Mouse (Mus musculus) CD4-positive, CD25-positive, alpha-beta regulatory T cell, adult 2 months (primary cell): ENCODE data around the gene Myo1a.

Experiments
- DNase-seq: peaks from one replicate; pipeline ENCODE4 v3.0.0-alpha.2; 2012; ENCODE audit warnings: low read depth, low spot score

The Myo1a gene

DNA sequence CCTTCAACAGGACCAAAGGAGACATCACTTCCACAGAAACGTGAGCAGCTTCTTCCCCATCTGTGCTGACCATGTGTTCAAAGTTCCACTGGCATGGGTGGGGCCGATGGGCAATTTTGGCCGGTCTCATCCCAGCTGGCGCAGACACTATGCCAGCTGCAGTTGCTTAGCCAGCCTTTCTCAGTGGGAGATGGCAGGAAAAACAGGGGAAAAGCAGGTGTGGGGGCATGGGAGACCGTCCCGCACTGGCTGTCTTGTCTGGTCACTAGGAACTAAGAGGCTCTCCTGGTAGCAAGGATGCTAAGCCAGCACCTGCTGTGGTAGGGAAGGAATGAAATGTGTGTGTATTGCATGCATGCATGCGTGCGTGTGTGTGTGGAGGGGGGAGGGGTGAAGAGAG lies 23.5 kb downstream of the Myo1a start:
- no peak for DNase-seq

DNA sequence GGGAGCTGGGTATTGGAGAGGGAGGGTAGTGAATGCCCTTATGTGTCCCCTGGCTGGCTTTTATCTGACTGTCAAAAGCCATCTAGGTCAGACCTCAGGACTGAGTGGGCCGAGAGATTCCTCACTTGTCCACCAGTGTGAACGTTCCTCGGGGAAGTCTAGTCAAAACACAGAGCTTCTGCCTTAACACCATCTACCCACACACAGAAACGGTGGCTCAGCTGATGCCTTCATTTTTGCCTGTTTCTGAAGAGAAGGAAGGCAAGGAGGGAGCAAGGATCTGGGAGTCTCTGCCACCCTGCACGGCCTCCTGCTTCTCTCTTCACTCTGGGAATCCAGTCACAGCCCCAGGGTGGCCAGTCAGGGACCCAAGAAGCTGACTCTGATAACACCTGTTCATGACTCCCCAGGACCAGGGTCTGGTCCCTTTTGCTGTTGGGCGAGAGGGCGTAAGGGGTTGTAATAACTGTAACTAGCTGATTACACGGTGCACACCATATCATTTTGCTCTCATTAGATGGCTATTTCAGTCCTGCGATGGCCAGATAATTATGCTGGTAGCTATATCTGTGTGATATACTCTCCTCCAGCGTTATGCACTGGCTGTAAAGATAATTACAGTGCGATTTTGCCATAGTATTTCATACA lies 25.4 kb downstream of the Myo1a start:
- DNase-seq, result no peak

DNA sequence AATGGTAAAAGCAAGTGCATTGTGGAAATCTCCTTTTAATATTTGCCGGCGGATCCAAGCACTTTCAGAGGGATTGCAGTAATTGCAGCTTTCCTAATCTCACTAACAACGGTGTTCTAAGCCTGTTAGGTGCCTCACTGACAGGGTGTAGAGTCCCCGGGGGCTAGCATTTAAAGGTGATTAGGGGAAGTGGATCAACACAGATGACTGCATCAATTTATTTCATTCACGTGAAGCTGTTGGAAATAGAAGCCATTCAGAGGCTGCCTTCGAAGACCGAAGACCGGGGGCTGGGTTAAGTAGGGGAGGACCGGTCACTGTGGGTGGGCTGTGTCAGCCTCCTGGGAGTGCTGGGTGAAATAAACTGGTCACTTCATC lies 26.0 kb downstream of the Myo1a start:
- DNase-seq, result no peak

DNA sequence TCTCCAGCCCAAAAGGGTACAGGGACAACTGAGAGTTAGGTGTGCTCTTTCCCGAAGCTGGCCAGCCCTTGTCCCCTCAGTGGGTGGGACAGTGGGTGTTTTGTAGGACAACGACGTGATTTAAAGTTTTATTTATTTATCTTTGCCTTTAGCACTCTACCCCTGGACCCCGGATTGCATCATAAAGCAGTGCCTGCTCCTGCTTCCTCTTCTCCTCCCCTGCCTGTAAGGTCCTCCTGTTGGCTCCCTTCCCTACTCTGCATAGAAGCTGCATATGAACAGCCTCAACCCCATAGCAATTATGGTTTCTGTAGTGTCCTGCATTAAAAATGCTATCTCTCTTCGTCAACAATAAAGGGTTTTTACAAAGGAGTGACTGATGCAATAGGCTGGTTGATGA lies 26.4 kb downstream of the Myo1a start:
- DNase-seq, result no peak

DNA sequence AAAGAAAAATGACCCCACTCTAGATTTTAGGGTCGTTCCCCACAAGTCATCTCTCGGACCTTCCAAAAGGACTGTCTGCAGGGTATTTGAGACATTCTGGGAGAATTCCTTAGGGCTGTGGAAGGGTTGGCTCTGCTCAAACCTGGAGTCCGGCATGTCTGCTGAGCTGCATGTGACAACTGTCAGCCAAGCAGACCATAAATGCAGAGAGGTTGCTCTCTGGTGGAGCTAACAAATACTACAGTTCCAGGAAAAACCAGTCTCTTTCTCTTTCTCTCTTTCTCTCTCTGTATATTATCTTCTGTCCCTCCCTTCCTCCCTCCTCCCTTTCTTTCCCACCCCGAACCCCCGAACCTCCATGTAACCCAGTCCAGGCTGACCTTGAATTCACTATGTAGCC lies 29.5 kb downstream of the Myo1a start:
- peak; percentile 34 for DNase-seq

DNA sequence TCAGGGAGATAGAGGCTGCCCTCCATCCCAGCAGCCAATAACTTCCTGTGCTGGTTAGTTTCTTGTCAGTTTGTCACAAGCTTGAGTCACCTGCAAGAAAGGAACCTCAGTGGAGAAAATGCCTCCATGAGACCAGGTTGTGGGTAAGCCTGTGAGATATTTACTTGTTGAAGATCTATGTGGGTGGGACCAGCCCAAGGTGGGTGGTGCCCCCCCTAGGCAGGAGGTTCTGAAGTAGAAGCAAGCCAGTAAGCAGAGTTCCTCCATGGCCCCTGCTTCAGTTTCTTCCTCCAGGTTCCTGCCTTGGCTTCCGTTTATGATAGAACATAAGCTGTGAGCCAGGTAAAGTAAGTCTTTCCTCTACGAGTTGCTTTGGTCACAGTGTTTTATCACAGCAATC lies 31.3 kb downstream of the Myo1a start:
- no peak for DNase-seq

DNA sequence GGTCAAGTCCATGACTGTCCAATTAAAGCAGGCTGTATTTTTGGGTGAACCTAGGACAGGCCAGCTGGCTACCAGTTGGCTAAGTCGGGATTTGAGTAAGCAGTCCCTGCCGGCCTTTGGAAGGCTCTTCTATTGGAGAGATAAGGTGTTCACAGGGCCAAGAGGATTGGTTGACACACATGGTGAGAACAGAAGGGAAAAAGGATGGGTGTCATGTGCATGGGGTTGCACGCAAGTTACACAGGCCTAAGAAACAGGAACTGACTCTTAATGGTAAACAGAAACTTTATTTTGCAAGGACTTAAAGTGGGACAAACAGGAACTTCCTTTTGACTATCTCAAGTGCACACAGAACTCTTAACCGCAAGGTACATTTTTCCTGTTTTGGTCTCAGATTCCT lies 31.9 kb downstream of the Myo1a start:
- no peak for DNase-seq

DNA sequence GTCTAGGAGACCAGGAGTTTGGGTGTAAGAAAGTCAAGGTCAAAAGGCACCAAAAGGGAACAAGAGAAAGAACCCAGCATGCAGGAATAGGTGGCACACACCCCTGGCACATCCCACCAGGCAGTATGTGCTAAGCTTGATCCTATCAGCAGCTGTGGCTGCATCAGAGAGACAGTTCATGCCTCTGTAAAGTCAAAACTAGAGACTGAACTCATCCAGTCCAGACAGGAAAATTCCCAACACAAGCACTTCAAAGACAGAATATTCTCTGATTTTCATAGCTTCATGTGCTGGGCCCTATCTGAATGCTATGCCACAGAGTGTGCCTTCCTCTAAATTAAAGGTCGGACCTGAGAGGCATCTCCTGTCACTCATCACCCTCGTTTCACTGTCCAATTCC lies 32.6 kb downstream of the Myo1a start:
- no peak for DNase-seq

DNA sequence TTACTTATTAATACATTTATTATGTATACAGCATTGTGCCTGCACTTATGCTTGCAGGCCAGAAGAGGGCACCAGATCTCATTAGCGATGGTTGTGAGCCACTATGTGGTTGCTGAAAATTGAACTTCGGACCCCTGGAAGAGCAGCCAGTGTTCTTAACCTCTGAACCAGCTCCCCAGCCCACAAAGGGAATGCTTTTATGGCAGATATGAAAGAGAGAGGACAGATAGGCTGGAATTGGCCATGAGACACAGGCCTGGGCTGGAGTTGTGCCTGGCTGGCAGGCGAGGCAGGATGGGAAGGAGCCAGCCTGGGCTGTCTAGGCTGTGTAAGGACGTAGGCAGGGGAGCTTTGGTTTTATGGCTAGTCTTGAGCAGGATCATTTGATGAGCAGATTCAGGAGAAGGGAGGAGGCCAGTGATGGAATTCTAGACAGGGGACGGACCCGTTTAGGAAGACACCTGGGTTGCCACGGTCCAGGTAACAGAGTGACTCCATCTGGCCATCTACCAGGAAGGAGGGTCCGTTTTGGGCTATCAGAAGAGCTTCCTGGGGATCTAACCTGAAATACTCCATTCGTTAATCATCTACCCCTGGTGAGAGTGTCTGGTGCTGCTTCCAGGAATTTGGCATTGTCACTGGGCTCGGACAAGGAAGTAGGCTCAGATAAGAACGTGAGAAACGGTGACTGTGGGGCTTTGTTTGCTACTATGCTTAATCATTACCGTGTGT lies 33.3 kb downstream of the Myo1a start:
- peak; percentile 75 for DNase-seq

DNA sequence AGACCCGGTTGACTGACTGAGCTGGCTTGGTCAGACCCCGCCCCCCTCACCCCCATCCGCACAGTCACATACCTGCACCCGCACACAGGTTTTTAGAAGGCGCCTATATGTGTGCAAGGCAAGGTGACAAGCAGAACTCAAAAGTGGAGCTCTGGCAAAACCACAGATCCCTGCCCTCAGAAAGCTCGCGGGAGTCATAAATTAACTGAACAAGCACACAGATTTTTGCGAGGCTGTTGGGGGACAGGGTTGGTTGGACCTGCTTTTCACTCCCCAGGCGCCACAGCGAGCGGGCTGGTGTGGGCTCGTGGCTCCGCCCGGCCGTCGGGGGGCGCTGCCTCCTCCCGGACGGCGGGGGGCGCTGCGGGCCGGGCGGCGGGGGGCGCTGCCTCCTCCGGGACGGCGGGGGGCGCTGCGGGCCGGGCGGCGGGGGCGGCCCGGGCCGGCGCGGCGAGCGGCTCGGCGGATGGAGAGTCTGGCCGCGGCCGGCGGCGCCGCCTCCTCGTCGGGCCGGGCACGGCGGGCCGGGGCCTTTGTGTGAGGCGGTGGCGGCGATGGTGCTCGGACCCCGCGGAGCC lies 34.2 kb downstream of the Myo1a start, which contains the start of gene Zbtb39:
Zbtb39 (plus strand) TSS at position 456 of the 578 bp plus-strand sequence.
- peak; percentile 88 for DNase-seq

DNA sequence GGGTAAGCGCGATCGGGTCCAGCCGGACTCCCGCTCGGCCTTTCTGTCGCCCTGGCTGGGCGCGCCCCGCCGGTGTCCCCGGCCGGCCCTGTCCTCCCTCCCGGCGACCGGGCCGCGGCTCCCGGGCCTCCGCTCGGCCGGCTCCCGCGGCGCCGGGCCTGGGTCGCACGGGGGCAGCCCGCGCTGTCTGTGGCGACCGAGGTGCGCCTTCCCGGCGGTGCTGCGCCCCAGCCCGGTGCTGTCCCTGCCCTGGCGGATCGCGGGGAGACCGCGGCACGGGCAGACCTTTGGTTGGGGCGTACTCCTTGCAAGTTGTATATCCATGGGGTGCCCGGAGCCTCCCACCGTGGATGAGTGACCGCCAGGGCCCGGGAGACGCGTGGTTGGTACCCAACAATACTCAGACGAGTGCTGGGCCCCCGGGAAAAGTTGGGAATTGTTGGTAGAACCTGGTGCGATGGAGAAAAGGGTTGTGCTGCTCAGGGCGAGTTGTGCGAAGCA lies 34.7 kb downstream of the Myo1a start:
- DNase-seq, result peak; percentile 58

DNA sequence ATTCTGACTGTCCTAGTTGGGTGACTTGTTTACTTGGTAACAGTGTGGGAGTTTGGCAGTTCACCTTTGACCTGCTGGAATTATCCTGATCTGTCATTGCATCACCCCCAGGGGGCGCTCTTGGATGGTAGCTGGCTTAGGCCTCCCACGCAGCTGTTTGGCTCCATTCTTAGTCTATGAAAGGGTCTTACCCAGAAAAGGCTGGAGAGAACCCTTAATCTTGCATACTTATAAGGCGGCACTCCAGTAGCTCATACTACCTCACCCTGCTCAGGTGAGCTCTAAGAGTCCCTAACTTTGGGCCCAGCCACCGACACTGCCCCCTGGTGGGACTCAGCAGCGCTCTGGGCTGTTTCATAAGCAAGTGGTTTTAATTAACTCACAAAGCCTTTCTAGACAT lies 39.7 kb downstream of the Myo1a start:
- DNase-seq, result peak; percentile 72

DNA sequence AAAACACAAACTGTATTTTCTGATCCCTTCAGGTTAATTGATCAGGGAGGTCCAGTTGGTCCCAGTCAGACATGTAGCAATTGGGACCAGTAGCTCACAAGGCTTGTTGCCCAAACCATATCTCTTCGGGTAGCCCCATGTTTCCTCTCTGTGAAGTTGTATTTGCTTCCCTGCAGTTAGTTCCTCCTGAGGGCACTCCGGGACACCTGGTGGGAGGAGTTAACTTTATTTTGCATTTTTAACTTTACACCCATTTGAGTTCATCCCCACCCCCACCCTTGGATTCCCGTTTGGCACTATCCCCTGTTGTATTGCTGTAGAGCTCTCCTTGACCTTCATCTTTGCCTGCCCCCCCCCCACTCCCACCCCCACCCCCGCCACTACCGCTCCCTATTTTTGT lies 40.9 kb downstream of the Myo1a start:
- no peak for DNase-seq

DNA sequence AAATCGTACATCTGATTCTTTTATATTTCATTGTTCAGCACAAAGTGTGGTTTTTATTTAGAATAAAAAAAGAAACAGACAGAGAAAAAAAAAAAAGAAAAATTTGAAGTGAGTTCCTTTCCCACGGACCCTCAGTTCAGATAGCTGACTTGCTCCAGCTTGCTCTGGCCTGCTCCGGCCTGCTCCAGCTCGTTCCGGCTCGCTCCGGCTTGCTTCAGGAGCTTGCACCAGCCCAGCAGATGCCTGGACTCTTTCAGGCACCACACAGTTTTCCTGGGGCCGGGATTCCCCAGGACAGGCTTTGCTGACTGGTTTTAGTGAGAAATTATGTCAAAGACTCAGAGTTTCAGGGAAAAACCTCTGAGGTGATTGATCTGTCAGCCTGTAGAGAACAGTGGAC lies 42.3 kb downstream of the Myo1a start:
- no peak for DNase-seq

DNA sequence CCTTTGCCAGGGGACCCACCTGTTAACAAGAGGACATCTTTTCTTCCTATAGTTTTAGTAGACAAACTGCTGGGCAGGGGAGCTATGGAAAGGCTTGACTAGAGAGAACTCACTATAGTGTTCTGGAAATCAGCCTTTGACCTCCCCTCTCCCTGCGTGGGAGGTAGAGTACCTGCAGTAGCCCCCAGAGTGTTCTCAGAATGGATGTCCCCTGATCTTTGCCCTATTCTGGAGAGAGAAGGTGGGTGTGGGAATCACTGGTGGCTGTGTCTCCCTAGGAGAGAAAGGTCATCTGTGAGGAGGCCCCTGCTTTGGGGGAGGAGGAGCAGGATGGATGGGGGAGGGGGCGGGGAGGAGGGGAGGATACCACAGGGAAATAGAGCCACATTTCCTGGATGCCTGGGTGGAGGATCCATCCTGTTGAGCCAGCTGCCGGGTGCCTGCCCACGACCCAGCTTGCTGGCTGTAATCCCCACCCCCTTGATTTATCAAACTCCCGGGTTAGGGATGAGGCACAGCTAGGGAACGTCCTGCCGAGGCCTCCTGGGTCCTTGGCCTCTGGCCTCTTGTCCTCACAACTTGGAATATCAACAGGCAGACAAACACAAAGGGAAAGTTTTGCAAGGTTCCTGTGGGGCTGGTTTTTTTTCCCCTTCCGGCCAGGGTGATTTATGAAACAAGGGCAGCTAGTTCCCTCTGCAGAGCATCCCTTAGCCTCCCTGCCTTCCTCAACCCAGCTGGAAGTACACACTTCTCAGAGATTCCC lies 44.1 kb downstream of the Myo1a start:
- no peak for DNase-seq

DNA sequence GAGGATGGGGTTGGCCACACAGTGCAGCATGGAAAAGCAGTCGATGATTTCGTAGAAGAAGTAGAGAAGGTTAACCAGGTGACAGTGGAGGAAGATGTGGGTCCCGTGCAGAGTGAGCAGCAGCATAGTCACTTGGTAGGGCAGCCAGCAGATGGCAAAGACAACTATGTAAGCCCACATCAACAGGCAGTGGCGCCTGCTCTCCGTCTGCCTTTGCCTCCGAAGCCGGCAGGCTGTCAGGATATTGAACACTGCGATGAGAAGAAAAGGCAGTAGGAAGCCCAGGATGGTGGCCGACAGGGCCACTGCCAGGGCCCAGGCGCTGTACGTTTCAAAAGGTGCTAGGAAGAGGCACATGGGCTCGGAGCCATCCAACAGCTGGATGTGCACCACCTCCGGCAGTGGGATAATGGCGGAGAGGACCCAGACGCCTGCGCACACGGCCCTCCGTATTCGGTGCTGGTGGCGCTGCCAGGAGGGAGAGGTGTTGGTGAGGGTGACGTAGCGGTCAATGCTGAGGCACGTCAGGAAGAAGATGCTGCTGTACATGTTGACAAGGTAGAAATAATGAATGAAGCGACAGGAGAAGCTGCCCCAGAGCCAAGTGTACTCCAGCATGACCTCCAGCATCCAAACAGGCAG lies 45.3 kb downstream of the Myo1a start:
- no peak for DNase-seq

DNA sequence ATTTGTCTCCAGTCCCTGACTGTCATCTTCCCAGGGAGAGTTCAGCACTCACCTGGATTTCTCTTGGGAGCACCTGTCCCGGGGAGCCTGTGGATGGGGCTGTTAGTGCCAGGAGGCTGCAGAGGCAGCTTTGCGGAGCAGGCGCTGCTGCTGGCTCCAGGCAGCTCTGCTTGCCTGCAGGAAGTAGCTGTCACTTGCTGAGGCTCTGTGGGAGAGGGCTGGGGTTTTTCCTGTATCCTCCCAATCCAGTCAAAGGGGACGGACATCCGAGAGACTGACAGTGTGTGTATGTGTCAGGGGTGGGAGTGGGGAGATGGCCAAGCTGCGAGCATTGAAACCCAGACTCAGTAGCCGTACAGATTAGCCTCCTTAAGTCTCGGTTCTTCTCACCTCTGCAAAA lies 46.6 kb downstream of the Myo1a start, which contains the start of gene Gpr182:
Gpr182 (minus strand) TSS at position 185 of the 400 bp plus-strand sequence.
- DNase-seq, result no peak

DNA sequence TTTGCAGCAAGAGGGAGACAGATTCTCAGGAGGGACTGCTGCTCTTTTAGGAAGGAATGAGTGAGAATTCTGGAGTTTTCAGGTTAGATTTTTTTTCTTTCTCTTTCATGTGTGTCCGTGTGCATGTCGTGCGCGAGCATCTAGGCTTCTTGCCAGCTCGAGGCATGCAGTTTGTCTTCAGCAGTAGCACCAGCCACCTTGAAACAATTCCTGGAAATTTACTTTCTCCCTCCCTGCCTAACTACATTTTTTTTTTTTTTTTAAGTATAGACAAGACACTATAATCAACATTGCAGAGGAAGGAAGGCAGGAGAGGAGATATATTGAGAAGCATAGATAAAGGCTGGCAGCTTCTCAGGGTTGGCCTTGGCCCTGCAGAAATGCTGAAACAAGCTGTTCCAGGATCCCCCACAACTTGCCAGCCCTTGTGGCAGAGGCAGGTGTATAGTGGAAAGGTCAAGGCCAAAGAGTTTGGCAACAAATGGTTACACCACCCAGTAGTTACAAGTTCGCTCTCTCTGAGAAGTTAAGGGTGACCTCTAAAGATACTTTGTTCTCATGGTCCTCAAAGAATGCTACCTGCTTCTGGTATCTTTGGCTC lies 49.7 kb downstream of the Myo1a start:
- DNase-seq, result no peak

DNA sequence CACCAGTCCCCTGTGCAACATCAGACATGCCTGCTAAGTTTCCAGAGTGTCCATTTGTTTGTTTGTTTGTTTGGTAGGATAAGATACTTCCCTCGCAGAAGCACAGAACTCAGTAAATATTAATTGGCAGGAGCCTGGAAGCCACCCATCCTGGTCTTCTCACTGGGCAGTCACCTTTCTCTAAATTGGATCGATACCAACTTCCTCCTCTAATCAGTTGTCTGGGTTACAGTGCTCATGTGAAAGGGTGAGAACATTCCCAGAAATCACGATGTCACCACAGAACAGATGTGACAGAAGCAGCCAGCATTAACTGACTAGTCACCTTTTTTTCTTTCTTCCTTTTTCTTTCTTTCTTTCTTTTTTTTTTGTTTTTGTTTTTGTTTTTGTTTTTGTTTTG lies 50.3 kb downstream of the Myo1a start:
- no peak for DNase-seq

DNA sequence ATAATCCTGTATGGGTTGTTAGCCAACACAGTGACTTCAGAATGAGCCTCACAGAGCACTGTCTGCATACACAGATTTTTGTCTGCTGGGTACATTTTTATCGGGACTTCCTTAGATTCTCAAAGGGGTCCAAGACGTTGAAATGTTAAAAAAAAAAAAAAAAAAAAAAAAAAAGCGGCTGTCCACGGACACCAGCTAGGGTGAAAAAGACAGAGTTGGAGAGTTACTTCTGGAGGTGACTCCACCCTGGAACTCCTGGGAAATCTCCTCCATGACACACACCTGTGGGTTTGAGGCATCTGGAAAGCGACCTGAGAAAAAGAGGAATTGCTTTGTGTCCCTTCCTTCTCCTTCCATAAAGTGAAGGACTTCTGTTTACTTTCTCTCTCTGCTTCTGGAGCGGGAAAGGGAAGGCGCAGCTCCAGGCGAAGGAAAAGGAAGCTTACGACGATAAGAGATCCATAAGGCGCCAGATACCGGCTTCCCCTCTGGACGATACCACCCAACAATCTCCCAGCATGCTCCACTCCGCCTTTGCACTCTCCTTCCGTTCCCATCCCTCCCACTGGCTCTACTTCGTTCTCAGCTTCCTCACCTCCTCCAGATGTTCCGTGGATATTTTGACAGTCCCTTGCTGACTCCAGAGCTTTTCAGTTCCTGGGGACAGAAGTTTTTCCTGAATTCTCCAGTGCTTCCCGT lies 50.9 kb downstream of the Myo1a start:
- DNase-seq, result no peak
